Mouse (Mus musculus) kidney, embryonic 16.5 days (tissue): ENCODE results near the gene Cdh13. TPM values are rescaled to one million over a fixed set of nuclear protein-coding genes. Genes with fewer than 3 reads are reported as not detected.

Source experiments
- ATAC-seq: fragments of 200-750 bp; cut with Nextera tagmentation; 2 replicates; pipeline ENCODE4 v1.8.0; 2017; ENCODE audit warnings: moderate TSS enrichment; ENCODE audit not compliant: low FRiP score, low TSS enrichment
- H3K27ac ChIP-seq: fragments of 300-500 bp; sonication (generic); 2 replicates; pipeline ENCODE4 v1.5.1; 2014; ENCODE audit warnings: low read length
- H3K27me3 ChIP-seq: fragments of 300-500 bp; sonication (generic); 2 replicates; pipeline ENCODE4 v1.6.1; 2014; ENCODE audit warnings: low read length, control low read depth, mixed read lengths; ENCODE audit not compliant: insufficient read depth
- H3K36me3 ChIP-seq: fragments of 300-500 bp; sonication (generic); 2 replicates; pipeline ENCODE4 v1.6.1; 2014; ENCODE audit warnings: low read length, control low read depth, mixed read lengths; ENCODE audit not compliant: insufficient read depth
- H3K4me1 ChIP-seq: fragments of 300-500 bp; sonication (generic); 2 replicates; pipeline ENCODE4 v1.6.1; 2014; ENCODE audit warnings: low read length, control low read depth, mixed read lengths; ENCODE audit not compliant: insufficient read depth
- H3K4me2 ChIP-seq: fragments of 300-500 bp; sonication (generic); replicated peaks from 2 replicates; pipeline ENCODE4 v1.6.1; 2014; ENCODE audit warnings: low read depth, low read length
- H3K4me3 ChIP-seq: fragments of 300-500 bp; sonication (generic); 2 replicates; pipeline ENCODE4 v1.5.1; 2014; ENCODE audit warnings: mild to moderate bottlenecking, low read length
- H3K9ac ChIP-seq: fragments of 300-500 bp; sonication (generic); replicated peaks from 2 replicates; pipeline ENCODE4 v1.6.1; 2014; ENCODE audit warnings: low read length
- H3K9me3 ChIP-seq: fragments of 300-500 bp; sonication (generic); 2 replicates; pipeline ENCODE4 v1.6.1; 2016; ENCODE audit warnings: low read length, control low read depth
- WGBS: fragments of 180-500 bp; shearing (Covaris S2); extraction: QIAGEN DNeasy Blood & Tissue Kit; methylation state at CpG from one replicate; pipeline ENCODE4 v1.1.7; 2014; 5-methylcytosine and 5-hydroxymethylcytosine counted together
- polyA plus RNA-seq: library from polyadenylated mRNA; unstranded; fragments of >200 nt; fragmentation: Nextera tagmentation; extraction: Ambion mirVana; gene quantifications from 2 replicates; pipeline ENCODE4 v1.2.1, GENCODE M21; 2015

The Cdh13 gene
- polyA plus RNA-seq, 1 experiment from 2014 or later = 2.0 TPM

DNA sequence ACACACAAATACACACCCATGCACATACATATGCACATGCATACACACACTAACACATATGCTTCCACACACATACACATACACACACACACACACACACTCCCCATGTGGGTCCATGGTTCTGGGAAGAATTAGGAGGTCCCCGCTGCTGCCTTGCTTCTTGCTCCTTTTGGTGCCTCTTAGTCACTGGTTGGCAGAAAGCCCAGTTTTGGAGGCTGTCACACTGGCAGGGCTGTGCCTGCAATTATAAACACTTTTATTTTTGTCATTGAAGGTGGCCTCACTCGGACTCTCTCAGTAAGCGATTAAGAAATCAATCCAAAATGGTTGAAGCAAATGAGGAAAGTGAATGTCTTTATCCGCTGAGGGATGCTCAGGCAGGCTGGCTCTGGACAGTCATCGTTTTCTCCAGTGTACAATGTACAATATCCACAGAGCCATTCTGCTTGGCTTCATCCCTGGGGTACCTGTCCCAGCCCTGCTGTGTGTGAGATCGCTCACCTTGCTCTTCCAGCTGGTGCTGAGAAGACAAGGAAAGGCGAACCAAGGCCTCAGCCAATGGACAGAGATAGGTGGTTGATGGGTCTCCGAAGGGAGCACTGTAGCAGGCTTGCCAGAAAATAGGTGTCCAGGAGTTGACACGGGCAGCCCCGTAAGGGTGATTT, 913.1 kb downstream of the Cdh13 start:
- H3K4me1 ChIP-seq = no peaks in the 10 kb centered on the region
- ATAC-seq = no peak; the same call in 1 of the 2 replicates
- H3K9ac ChIP-seq = no peak overlapping the region
- no peak overlapping the region for H3K4me2 ChIP-seq
- H3K36me3 ChIP-seq = no peaks in the 10 kb centered on the region
- H3K27ac ChIP-seq = no peak overlapping the region
- 76% methylated on average over 10 of the region's 10 CpGs for WGBS
- no peaks in the 10 kb centered on the region for H3K9me3 ChIP-seq
- H3K4me3 ChIP-seq = no peak overlapping the region
- H3K27me3 ChIP-seq = no peaks in the 10 kb centered on the region

DNA sequence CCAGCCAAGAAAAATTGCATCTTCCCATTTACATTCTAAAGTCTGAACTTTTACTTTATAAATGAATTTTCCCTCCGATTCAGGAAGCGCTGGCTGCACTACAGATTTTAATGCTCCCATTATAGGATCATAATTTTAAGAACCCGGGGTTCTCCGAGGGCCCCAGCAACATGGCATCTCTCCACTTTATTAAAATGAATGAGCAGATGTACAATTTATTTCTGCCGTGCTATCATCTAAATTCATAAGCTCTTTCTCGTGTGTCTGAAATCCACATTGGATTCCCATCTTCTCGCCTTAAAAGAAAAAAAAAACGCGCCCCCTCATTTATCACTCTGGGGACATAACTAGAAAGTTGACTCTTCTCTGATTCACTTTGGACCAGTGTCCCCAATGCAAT, 925.0 kb downstream of the Cdh13 start:
- H3K27ac ChIP-seq = no peak overlapping the region
- 83% methylated on average over 9 of the region's 9 CpGs for WGBS
- H3K36me3 ChIP-seq = no peaks in the 10 kb centered on the region
- no peaks in the 10 kb centered on the region for H3K4me1 ChIP-seq
- no peaks in the 10 kb centered on the region for H3K27me3 ChIP-seq
- no peak overlapping the region for H3K4me3 ChIP-seq
- peaks cover 4% of the 10 kb centered on the region; the same call in 1 of the 2 replicates for H3K9me3 ChIP-seq
- H3K9ac ChIP-seq = no peak overlapping the region
- no peak overlapping the region for H3K4me2 ChIP-seq
- no peak for ATAC-seq

DNA sequence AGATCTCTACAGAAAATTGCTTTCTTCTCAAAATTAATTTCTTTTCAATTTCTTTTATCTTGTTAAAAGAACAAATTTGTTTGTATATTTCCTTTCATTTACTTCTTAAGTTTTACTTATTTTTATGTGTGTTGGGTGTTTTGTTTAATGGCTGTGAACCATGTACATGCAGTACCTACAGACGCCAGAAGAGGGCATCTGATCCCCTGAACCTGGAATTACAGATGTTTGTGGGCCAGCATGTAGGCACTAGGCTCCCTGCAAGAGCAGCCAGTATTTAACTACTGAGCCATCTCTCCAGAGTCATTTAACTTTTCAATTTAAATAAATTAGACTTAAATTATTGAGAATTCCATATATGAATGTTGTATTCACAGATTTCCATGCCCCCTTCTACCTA, 941.0 kb downstream of the Cdh13 start:
- no peak overlapping the region for H3K9ac ChIP-seq
- H3K9me3 ChIP-seq = no peaks in the 10 kb centered on the region
- no peaks in the 10 kb centered on the region for H3K36me3 ChIP-seq
- no peaks in the 10 kb centered on the region for H3K4me1 ChIP-seq
- no peaks in the 10 kb centered on the region for H3K27me3 ChIP-seq
- no peak overlapping the region for H3K4me2 ChIP-seq
- no peak overlapping the region for H3K27ac ChIP-seq
- ATAC-seq = no peak
- WGBS = 0% methylated on average over 1 of the region's 1 CpGs
- H3K4me3 ChIP-seq = no peak overlapping the region

DNA sequence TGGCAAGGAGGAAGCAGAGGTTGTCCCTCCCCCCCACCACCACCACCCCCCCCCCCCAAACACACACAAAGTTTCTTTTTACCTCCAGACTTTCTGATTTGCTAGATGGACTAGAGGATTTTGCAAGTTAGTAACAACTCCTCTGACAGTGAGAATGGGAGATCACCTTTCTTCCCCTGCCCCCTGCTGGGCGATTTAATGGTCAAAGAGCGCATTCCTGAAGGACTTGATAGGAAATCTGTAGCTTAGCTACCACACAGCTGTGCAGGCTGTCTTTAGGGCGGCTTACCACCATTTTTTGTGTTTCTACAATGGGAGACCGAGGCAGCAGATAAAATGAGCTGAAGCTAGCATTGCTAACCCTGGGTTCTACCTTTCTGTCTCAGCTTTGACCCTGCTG, 961.6 kb downstream of the Cdh13 start:
- Histone ChIP-seq H3K36me3 (no peaks in the 10 kb centered on the region), H3K9me3 (no peaks in the 10 kb centered on the region), H3K4me1 (no peaks in the 10 kb centered on the region), H3K27ac (no peak overlapping the region), H3K27me3 (no peaks in the 10 kb centered on the region), H3K4me3 (no peak overlapping the region), H3K9ac (no peak overlapping the region), H3K4me2 (no peak overlapping the region)
- ATAC-seq = no peak
- 60% methylated on average over 4 of the region's 4 CpGs for WGBS

DNA sequence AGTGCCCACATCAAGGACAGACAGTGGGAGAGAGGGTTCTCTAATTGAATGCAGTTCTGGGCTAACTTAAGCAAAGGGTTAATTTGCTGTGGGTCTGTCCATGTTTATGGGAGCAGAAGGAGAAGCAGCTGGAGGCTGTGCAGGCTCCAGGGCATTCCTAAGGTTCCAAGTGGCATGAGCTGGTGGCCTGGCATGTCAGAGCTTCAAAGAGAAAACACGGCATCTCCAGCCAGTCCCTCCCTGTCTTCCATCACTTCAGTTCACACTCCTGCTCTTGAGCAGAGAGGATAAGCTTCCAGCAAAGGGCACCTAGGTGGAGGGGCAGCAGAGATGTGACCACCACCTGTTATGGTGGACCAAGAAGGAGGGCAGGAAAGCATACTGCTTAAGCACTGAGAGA, 962.1 kb downstream of the Cdh13 start:
- Histone ChIP-seq H3K9me3 (no peaks in the 10 kb centered on the region), H3K4me2 (no peak overlapping the region), H3K27ac (no peak overlapping the region), H3K4me1 (no peaks in the 10 kb centered on the region), H3K27me3 (no peaks in the 10 kb centered on the region), H3K9ac (no peak overlapping the region), H3K4me3 (no peak overlapping the region), H3K36me3 (no peaks in the 10 kb centered on the region)
- no peak for ATAC-seq
- 61% methylated on average over 1 of the region's 1 CpGs for WGBS

DNA sequence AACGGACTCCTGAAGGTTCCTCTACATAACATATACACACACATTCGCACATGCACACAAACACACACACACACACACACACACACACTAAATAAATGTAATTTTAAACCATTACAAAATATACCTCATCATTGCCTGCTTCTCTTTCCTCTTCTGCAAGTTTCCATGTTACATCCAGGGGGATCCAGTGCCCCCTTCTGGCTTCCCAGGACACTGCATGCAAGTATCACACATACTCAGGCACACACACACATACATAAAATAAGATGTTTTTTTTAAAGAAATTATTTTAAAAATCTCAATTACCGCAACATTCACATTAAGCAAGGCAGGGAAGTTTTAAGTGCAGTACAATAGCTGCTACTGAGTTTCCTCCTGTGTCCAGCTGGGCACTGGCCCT, 970.8 kb downstream of the Cdh13 start:
- ATAC-seq = no peak
- no peaks in the 10 kb centered on the region for H3K9me3 ChIP-seq
- H3K4me3 ChIP-seq = no peak overlapping the region
- H3K9ac ChIP-seq = no peak overlapping the region
- no peaks in the 10 kb centered on the region for H3K27me3 ChIP-seq
- H3K27ac ChIP-seq = no peak overlapping the region
- whole genome bisulfite sequencing = 93% methylated on average over 3 of the region's 3 CpGs
- H3K4me2 ChIP-seq = no peak overlapping the region
- H3K4me1 ChIP-seq = no peaks in the 10 kb centered on the region
- H3K36me3 ChIP-seq = no peaks in the 10 kb centered on the region

DNA sequence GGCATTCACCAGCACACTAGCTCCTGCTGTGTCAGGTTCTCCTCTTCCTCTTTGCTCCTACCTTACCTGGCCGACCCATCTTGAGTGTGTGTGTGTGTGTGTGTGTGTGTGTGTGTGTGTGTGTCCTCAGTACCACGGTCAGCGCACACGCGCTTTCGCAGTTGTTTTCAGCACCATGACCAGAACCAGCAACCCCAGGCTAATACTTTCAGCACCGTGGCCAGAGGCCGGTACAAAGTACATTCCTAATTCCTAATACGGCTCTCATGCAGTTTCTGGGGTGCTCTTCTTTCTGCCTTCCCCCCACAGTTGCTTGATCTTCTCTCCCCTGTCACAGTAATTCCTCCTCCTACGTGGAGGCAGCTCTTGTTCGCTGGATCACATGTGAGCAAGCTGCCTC, 975.1 kb downstream of the Cdh13 start:
- H3K27ac ChIP-seq = no peak overlapping the region
- no peaks in the 10 kb centered on the region for H3K27me3 ChIP-seq
- H3K4me3 ChIP-seq = no peak overlapping the region
- WGBS = 28% methylated on average over 11 of the region's 11 CpGs
- no peak overlapping the region for H3K4me2 ChIP-seq
- H3K36me3 ChIP-seq = no peaks in the 10 kb centered on the region
- no peaks in the 10 kb centered on the region for H3K9me3 ChIP-seq
- no peaks in the 10 kb centered on the region for H3K4me1 ChIP-seq
- ATAC-seq = no peak
- H3K9ac ChIP-seq = no peak overlapping the region

DNA sequence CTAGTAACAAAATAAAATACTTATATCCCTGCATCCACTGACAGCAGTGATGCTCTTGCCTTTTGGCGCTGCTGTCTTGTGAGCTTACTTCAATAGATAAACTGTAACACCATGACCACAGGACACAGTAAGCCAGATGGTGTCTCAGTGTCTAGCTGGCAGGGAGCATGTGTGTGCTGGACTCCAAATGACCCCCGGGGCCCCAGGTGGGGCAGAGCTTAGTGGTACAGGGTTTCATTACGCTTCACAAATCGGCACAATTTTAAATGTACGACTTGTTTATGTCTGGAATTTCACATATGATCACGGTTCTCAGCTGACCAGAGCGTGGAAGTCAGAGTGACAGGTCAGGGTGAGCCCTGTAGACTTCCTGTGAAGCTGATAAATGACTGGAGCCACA, 980.2 kb downstream of the Cdh13 start:
- no peak overlapping the region for H3K27ac ChIP-seq
- WGBS = 59% methylated on average over 7 of the region's 7 CpGs
- no peak for ATAC-seq

DNA sequence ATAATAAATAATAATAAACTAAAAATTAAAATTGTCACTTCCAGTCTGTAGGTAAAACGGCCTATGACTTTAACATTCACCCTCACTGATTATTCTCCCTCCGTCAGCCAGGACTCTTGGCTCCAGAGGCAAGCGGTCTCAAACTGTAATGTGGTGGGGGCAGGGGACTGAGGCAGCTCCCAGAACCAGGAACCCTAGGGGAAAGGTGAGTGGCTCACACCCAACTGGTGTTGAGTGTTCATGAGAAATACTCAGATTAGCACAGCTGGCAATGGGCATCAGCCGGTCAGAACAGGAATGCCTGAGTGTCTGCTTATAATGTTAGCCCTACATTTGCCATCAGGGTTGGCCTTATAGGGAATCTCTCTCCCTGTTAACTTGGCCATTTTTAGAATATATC, 982.8 kb downstream of the Cdh13 start:
- Histone ChIP-seq H3K4me2 (no peak overlapping the region), H3K36me3 (no peaks in the 10 kb centered on the region), H3K9ac (no peak overlapping the region), H3K9me3 (no peaks in the 10 kb centered on the region), H3K27me3 (no peaks in the 10 kb centered on the region), H3K27ac (no peak overlapping the region), H3K4me3 (no peak overlapping the region), H3K4me1 (no peaks in the 10 kb centered on the region)
- WGBS = 85% methylated on average over 4 of the region's 4 CpGs
- ATAC-seq = no peak

More for the DNA sequence above, 980.2 kb downstream of the Cdh13 start:
- Histone ChIP-seq H3K4me3 (no peak overlapping the region), H3K4me2 (no peak overlapping the region), H3K4me1 (no peaks in the 10 kb centered on the region), H3K27me3 (no peaks in the 10 kb centered on the region), H3K36me3 (no peaks in the 10 kb centered on the region), H3K9me3 (no peaks in the 10 kb centered on the region), H3K9ac (no peak overlapping the region)

DNA sequence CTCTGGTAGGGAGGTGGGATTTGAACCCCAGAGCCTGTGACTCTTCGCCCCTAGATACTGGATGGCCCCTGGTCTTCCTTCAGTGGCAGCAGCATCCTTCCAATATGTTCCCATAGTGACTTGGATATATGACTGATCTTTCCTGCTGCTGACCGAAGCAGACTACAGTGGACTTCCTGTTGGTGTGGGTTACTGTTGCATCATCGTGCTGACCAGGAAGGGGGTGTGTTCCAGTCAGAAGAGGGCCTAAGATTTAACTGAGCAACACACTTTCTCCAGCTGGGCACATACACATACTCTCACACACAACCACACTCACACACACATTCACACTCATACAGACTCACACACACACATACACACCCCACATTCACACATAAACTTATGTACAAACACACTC, 986.0 kb downstream of the Cdh13 start:
- Histone ChIP-seq H3K4me3 (no peak overlapping the region), H3K9me3 (no peaks in the 10 kb centered on the region), H3K4me2 (no peak overlapping the region), H3K36me3 (no peaks in the 10 kb centered on the region), H3K27me3 (no peaks in the 10 kb centered on the region), H3K27ac (no peak overlapping the region), H3K4me1 (no peaks in the 10 kb centered on the region), H3K9ac (no peak overlapping the region)
- WGBS = 48% methylated on average over 3 of the region's 3 CpGs
- no peak for ATAC-seq
